Mouse (Mus musculus) C2C12 (cell line): ENCODE results near the gene Il33.

Source experiments
- CEBPB ChIP-seq: IDR thresholded peaks from one replicate; pipeline ENCODE4 v1.6.1; 2011; ENCODE audit warnings: low read depth, mild to moderate bottlenecking, control low read depth, moderate library complexity
- CTCF ChIP-seq: IDR thresholded peaks from one replicate; pipeline ENCODE4 v1.5.1; 2011; ENCODE audit not compliant: control insufficient read depth, insufficient read depth, insufficient read length
- FOSL1 ChIP-seq: IDR thresholded peaks from one replicate; pipeline ENCODE4 v1.8.0; 2011; ENCODE audit warnings: mild to moderate bottlenecking, low read length; ENCODE audit not compliant: poor library complexity, insufficient read depth, severe bottlenecking
- MAX ChIP-seq: IDR thresholded peaks from one replicate; pipeline ENCODE4 v1.6.1; 2011; ENCODE audit warnings: mild to moderate bottlenecking, control low read depth
- MYOG ChIP-seq: IDR thresholded peaks from one replicate; pipeline ENCODE4 v1.6.1; 2011; ENCODE audit not compliant: control insufficient read depth, insufficient read length; ENCODE audit errors: extremely low read depth

DNA sequence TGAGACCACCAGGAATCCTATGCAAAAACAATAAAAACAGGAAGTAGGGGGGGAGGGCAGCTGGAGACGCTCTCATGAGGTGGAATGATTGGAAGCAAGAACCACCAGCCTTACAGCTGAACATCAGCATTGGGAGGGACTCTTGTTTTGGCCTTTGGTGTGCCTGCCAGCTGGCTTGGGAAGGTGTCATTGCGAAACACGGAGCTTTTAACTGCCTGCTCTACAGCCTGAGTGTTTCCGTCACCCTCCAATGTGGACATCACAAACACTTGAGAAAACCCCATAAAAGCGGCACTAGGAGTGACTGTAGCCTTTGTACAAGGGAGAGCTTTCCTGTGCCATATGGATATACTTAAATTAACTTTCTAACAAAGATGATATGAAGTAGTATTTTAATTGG lies 5.4 kb downstream of the Il33 start:
- TF ChIP-seq CTCF (no peak), CEBPB (peak; percentile 54), MAX (no peak), MYOG (no peak), FOSL1 (no peak)
